Mouse (Mus musculus): ENCODE measurements around the gene Cmss1. TPM values are rescaled to one million over a fixed set of nuclear protein-coding genes. Genes with fewer than 3 reads are reported as not detected.

Cmss1 gene
- total and polyA plus RNA-seq, 2 experiments from 2014 or later = 14.7 to 43.4 TPM

DNA sequence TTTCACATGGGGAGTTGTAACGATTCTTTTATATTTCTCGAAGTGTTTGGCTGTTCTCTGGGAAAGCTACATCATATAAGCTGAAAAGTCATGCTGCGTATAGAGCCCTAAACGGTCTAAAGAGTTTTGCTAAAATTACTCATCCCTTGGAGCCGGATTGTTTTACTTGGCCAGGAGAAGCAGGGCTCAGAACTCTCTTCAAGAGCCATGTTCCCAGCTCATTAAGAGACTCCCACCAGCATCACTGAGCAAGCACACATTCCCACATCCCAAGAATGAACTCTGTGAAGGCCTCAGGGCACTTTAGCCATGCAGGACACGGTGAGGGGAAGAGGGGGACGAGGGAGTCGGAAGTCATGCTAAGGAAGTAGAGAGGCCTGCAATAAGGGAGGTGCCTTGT is 277.6 kb downstream of the Cmss1 start:
- H3K4me1 ChIP-seq (ENCODE audit: insufficient read depth, low read length) = no peaks in the 10 kb centered on the region
- H3K27ac ChIP-seq (ENCODE audit: low read depth, low read length) = no peak overlapping the region
- no peaks in the 10 kb centered on the region for H3K36me3 ChIP-seq (ENCODE audit: insufficient read depth, low read length)
- ATAC-seq (ENCODE audit: low FRiP score) (no peak), DNase-seq (ENCODE audit: low spot score) (no peak)
- no peak for TF ChIP-seq CTCF (IDR thresholded peaks at IDR 0.05)
- no peaks in the 10 kb centered on the region for H3K9me3 ChIP-seq (ENCODE audit: low read length)
- H3K27me3 ChIP-seq (ENCODE audit: insufficient read depth, low read length) = no peaks in the 10 kb centered on the region
- WGBS = 81% methylated on average over 8 of the region's 8 CpGs
- H3K9ac ChIP-seq (replicated peaks; ENCODE audit: low read length, poor library complexity, severe bottlenecking) = no peak overlapping the region
- no peak overlapping the region for H3K4me2 ChIP-seq (ENCODE audit: low read depth, low read length, poor library complexity, severe bottlenecking)
- no peak overlapping the region for H3K4me3 ChIP-seq (ENCODE audit: low read depth, low read length)

DNA sequence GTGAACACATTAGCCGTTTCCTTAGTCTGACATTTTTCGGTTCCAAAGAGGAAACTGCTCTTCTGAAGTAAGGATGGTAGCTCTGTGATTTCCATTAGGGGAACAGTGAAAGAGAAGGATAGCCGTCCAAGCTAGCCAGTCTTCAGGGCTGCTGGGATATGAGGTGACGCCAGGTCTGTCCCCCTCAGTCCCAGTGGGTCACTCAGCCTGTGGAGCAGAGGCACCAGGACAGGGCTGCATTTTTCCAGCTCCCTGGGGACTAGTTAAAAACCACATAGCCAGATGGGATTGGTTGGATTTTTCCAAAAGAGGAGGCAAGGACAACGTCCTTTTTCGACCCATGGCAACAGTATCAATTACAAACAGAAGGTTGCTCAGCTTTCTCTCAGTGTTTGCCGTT is 279.7 kb downstream of the Cmss1 start:
- 78% methylated on average over 7 of the region's 7 CpGs for WGBS
- Histone ChIP-seq H3K4me2 (ENCODE audit: low read depth, low read length, poor library complexity, severe bottlenecking) (no peak overlapping the region), H3K27ac (ENCODE audit: low read depth, low read length) (no peak overlapping the region), H3K4me1 (ENCODE audit: insufficient read depth, low read length) (no peaks in the 10 kb centered on the region), H3K9ac (replicated peaks; ENCODE audit: low read length, poor library complexity, severe bottlenecking) (no peak overlapping the region), H3K27me3 (ENCODE audit: insufficient read depth, low read length) (no peaks in the 10 kb centered on the region), H3K36me3 (ENCODE audit: insufficient read depth, low read length) (no peaks in the 10 kb centered on the region), H3K4me3 (ENCODE audit: low read depth, low read length) (no peak overlapping the region), H3K9me3 (ENCODE audit: low read length) (no peaks in the 10 kb centered on the region)
- DNase-seq (ENCODE audit: low spot score) (no peak), ATAC-seq (ENCODE audit: low FRiP score) (no peak)
- TF ChIP-seq CTCF (IDR thresholded peaks at IDR 0.05) = no peak

DNA sequence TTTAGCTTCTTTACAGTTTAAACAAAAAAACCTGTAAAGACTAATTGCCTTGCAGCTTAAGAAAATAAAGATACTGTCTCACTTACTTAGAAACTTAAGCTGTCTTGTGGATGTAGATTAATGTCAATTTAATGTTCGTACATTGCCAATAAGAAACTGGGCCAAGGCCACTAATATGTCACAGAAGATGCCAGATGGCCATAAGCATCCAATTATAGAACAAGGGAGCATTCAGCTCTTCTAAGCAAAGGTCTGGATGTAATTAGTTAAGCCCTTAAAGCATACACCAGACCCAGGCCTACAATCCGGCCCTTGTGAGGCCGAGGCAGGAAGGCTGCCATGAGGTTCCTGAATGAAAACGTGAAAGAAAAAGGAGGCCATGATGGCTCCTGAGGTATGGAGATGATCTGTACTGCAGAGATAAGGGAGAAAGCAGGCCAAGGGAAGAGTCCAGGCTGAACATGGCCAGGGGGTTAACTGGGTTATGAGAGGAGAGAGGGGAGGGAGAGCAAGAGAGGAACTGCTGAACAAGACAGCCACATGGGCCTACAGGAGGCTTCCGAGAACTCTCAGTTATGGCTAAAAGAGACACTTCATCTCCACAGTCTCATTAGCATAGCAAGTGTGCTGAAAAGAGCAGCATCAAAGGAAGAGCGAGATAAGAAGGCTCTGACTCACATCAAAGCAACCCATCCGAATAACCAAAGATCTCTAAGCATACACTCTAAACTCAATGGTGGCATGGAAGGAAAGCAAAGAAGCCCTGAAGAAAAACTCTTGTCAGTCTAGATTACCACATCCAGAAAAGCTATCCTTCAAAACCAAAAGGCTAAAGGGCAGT is 287.2 kb downstream of the Cmss1 start:
- WGBS = 64% methylated on average over 7 of the region's 7 CpGs
- no peak for TF ChIP-seq CTCF (IDR thresholded peaks at IDR 0.05)
- H3K27me3 ChIP-seq (ENCODE audit: insufficient read depth, low read length) = no peaks in the 10 kb centered on the region

GRCm38 (mm10) chr16:57318637-57319125 is 288.0 kb downstream of the Cmss1 start:
- no peaks in the 10 kb centered on the region for H3K27me3 ChIP-seq (ENCODE audit: insufficient read depth, low read length)
- H3K4me2 ChIP-seq (ENCODE audit: low read depth, low read length, poor library complexity, severe bottlenecking) = no peak overlapping the region
- no peaks in the 10 kb centered on the region for H3K36me3 ChIP-seq (ENCODE audit: insufficient read depth, low read length)
- no peak for TF ChIP-seq CTCF (IDR thresholded peaks at IDR 0.05)
- H3K9me3 ChIP-seq (ENCODE audit: low read length) = no peaks in the 10 kb centered on the region
- H3K4me3 ChIP-seq (ENCODE audit: low read depth, low read length) = no peak overlapping the region
- H3K9ac ChIP-seq (replicated peaks; ENCODE audit: low read length, poor library complexity, severe bottlenecking) = no peak overlapping the region
- H3K27ac ChIP-seq (ENCODE audit: low read depth, low read length) = no peak overlapping the region
- no peaks in the 10 kb centered on the region for H3K4me1 ChIP-seq (ENCODE audit: insufficient read depth, low read length)
- ATAC-seq (ENCODE audit: low FRiP score) (no peak), DNase-seq (ENCODE audit: low spot score) (no peak)
- 82% methylated on average over 8 of the region's 8 CpGs for WGBS

More for the DNA sequence above, 287.2 kb downstream of the Cmss1 start:
- H3K4me1 ChIP-seq (ENCODE audit: insufficient read depth, low read length) = no peaks in the 10 kb centered on the region
- no peak for ATAC-seq (ENCODE audit: low FRiP score)
- no peak overlapping the region for H3K4me3 ChIP-seq (ENCODE audit: low read depth, low read length)
- DNase-seq (ENCODE audit: low spot score) = no peak
- no peak overlapping the region for H3K4me2 ChIP-seq (ENCODE audit: low read depth, low read length, poor library complexity, severe bottlenecking)
- no peaks in the 10 kb centered on the region for H3K36me3 ChIP-seq (ENCODE audit: insufficient read depth, low read length)
- no peaks in the 10 kb centered on the region for H3K9me3 ChIP-seq (ENCODE audit: low read length)
- H3K27ac ChIP-seq (ENCODE audit: low read depth, low read length) = no peak overlapping the region
- no peak overlapping the region for H3K9ac ChIP-seq (replicated peaks; ENCODE audit: low read length, poor library complexity, severe bottlenecking)

- WGBS = 68% methylated on average over 13 of the region's 13 CpGs
- Histone ChIP-seq H3K27me3 (ENCODE audit: insufficient read depth, low read length) (no peaks in the 10 kb centered on the region), H3K9me3 (ENCODE audit: low read length) (no peaks in the 10 kb centered on the region), H3K27ac (ENCODE audit: low read depth, low read length) (no peak overlapping the region), H3K36me3 (ENCODE audit: insufficient read depth, low read length) (no peaks in the 10 kb centered on the region), H3K4me1 (ENCODE audit: insufficient read depth, low read length) (no peaks in the 10 kb centered on the region), H3K4me3 (ENCODE audit: low read depth, low read length) (no peak overlapping the region), H3K9ac (replicated peaks; ENCODE audit: low read length, poor library complexity, severe bottlenecking) (no peak overlapping the region), H3K4me2 (ENCODE audit: low read depth, low read length, poor library complexity, severe bottlenecking) (no peak overlapping the region)
- ATAC-seq (ENCODE audit: low FRiP score) (no peak), DNase-seq (ENCODE audit: low spot score) (no peak)
- TF ChIP-seq CTCF (IDR thresholded peaks at IDR 0.05) = no peak
These were observed 288.6 kb downstream of the Cmss1 start for GRCm38 (mm10) chr16:57317882-57318636.

DNA sequence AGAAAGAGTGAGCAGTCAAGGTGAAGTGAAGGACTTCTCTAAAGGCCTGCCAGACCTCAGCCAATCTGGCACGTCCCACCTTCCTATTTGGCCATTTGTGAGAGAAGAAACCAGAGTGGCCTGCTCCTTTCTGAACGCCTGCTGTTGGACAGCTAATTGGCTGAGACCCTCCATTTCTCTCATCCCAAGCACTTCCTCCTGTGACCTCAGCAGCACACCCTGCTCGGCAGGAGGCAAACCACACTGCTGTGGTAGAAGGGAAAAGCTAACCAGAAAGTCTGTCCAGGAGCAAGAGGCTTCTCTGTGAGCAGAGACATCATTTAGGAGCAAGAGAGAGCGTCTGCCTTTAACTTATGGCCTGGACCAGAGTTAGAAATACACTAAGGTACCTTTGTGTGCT is 289.5 kb downstream of the Cmss1 start:
- H3K4me2 ChIP-seq (ENCODE audit: low read depth, low read length, poor library complexity, severe bottlenecking) = no peak overlapping the region
- DNase-seq (ENCODE audit: low spot score) (no peak), ATAC-seq (ENCODE audit: low FRiP score) (no peak)
- no peak overlapping the region for H3K4me3 ChIP-seq (ENCODE audit: low read depth, low read length)
- no peak overlapping the region for H3K27ac ChIP-seq (ENCODE audit: low read depth, low read length)
- no peak for TF ChIP-seq CTCF (IDR thresholded peaks at IDR 0.05)
- H3K9ac ChIP-seq (replicated peaks; ENCODE audit: low read length, poor library complexity, severe bottlenecking) = no peak overlapping the region
- no peaks in the 10 kb centered on the region for H3K27me3 ChIP-seq (ENCODE audit: insufficient read depth, low read length)
- 86% methylated on average over 4 of the region's 4 CpGs for WGBS
- H3K4me1 ChIP-seq (ENCODE audit: insufficient read depth, low read length) = no peaks in the 10 kb centered on the region
- no peaks in the 10 kb centered on the region for H3K36me3 ChIP-seq (ENCODE audit: insufficient read depth, low read length)
- no peaks in the 10 kb centered on the region for H3K9me3 ChIP-seq (ENCODE audit: low read length)

All from midbrain, postnatal 0 days (tissue).